Mouse (Mus musculus) spleen, adult 18-20 months (tissue): Measurements from ENCODE around the gene Adam22.
"Not testable (repeated sequence)": the region's sequence is repeated elsewhere in the genome, so short reads cannot be mapped to it uniquely, and the experiment has no call there.

ENCODE experiments used
- DNase-seq, 2 experiments: peaks; one replicate each; pipeline ENCODE4 v3.0.0; 2022; ENCODE audit warnings: mixed read lengths in 2 of 2

The Adam22 gene

DNA sequence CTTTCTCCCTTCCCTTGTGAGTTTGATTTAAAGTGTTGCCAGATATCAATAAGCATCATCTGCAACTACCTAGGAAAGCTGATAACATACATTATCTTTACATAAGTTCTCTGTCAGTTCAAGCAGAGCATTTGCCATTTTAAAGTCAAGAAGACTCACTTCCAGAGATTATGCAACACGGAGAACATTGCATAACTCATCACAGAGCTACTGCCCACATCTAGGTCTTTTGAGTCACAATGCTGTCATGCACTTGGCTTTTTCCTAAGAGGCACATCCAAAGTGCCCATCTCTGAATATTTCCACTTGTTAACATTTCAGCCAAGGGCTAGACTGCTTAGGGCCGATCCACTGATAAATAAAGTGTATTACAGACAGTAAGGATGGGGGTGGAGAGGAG lies 55.6 kb downstream of the Adam22 start:
- no peak for DNase-seq

DNA sequence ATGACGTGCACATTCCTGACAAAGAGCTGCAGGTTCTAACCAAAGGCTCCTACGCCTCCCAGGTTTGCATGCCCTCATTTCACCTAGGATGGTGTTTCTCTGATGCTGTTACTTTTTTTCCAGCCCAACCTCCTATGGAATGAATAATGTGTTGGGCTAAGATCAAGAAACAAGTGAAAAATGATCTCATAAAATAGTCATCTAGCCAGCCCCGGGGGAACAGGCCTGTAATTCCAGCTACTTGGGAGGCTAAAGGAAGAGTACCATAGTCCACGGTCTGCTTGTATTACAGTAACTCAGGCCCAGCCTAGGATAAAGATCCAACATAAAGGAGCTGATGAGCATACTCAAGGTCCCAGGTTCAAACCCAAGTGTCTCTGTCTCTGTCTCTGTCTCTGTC lies 57.1 kb downstream of the Adam22 start:
- no peak for DNase-seq

DNA sequence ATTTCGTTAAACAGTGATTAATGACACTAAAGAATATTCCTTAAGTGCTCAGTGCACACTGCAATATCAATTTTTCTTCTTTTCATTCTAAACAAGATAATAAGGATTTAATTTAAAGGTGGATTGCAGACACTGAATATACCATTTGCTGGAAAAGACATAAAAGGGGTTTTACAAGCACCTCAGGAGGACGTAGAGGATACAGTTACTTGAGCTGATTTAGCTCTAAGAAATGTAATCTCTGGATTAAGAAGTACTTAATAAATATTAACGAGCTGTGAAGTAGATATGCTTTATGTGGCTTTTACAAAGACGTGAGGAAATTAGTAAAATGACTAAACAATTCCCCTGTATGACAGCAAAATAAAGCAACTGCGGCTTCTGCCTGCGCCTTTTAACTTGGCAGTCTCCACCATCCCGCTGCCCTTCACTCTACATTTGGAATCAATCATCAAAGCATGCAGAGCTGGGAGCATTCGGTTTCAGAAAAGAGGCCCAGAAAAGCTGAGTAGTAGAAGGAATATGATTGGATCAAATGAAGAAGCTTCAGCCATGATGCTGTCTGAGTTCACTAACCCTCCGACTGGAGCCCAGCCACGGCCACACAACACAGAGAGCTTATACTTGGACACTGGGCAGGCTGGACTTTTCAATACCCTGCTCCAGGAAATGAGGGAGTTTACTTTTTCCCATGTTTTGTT lies 70.1 kb downstream of the Adam22 start:
- DNase-seq, result no peak

DNA sequence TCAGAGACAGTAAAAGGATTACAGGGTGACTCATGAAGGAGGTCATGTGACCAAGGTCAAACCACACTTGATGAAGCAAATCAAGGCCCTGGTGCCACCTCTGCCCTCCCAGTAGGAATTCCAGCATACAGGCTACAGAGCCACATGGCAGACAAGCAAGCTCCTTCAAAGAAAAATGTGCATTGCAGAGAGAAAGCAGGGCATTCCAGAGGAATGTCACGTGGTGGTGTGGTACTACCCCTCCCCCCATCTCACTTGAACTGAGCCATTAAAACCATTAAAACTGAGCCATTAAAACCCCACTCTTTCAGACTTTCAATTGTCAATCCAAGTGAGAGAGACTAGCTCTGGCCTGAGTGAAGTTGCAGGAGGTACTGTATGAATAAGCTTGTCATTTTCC lies 74.7 kb downstream of the Adam22 start:
- DNase-seq, result no peak

DNA sequence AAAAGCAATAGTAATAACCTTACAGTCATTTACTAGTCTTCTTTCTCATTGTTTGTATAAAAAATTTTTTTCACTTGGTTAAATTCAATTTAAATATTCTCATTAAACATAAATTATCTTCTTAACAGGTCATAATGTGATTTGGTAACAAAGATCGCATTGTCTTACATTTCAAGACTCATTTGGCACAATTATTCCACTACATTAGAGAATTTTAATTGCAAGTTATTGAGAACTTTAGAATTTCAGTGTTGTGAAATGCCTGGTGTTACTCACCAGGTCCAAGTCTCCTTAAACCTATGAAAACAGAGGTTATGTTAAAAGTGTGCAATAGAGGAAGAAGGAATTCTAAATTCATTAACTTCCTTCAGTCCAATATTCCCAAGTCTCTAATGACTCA lies 76.5 kb downstream of the Adam22 start:
- no peak for DNase-seq

DNA sequence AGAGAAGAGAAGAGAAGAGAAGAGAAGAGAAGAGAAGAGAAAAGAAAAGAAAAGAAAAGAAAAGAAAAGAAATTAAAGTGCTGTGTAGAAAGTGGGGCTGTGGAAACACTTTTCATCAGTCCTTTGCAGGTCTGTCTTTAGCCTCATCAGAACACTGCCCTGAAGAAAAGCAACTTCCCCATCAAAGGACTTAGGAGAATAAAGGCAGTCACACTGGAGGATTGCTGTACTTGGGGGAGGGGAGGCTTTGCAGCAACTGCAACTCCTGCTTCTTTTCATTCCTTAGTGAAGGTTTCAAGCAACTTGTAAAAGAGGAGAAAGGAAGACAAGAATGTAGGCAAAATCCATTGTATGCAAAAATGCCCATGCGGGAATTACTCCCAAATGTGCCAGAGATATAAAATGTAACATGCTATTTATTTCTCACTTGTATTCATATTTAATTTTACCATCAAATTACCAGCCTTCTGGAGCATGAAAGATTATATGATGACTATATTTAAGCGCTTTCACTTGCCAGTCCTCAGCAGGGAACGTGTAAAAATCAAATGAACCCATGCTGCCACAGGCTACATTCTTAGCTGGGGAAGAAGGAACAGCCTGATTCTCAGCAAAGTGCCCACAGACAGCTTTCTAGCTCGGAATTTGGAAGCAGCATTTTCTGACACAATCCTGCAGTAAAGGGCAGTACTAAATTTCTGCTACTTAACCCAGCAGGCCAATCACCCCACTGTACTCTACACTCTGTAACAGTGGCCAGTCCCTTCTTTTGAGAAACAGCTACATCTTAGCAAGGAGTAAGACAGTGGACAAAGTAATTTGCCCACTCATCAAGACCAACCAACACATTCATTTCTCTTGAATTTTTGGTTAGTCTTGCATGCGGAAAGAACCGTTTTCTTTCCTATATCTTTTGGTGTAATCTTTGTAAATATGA lies 78.0 kb downstream of the Adam22 start:
- no peak for DNase-seq

DNA sequence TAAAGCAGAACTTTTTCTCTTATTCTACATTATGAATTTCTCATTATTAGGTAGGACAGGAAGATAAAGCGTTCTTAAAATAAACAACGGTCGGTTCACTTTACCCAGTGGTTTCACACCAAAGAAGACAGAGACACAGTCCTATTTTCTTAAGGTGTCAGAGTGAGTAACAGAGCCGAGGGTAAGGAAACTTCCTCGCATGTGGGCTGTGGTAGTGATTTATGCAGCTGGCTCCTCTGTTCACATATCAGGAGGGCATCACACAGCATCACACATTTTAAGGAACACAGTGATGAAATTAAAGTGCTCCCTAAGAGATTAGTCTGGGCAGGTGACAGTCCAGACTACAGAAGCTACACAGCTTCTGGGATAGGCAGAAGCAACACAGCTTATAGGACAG lies 83.8 kb downstream of the Adam22 start:
- no peak for DNase-seq

DNA sequence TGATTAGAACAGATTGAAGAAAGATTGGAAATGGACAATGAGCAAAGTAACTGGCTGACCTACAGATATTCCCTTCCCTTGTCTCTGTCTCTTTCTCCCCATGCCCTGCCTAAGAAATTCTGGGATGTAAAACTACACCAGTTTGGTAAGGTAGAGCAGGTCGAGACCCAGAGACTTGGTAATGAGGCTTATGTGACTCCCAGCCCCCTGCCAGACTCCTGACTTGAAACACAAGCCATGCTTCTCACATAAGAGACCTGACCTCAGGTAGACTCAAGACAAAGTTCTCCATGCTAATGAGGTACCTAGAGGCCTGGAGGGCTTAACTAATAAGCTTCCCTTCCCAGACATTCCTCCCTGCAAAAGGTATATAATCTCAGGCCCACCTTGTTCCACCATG lies 91.8 kb downstream of the Adam22 start:
- no peak for DNase-seq

DNA sequence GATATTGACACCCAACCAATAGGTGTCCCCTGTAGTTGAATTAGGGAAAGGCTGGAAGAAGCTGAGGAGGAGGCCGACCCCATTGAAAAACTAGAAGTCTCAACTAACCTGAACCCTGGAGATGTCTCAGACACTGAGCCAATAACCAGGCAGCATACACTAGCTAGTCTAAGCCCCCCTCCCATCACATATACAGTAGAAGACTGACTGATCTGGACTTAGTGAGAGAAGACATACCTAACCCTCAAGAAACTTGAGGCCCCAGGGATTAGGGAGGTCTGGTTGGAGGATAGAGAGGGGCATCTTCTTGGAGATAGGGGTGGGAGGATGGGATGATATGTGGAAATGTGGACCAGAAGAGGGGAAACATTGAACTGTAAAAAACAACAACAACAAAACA lies 110.6 kb downstream of the Adam22 start:
- DNase-seq, result no peak

DNA sequence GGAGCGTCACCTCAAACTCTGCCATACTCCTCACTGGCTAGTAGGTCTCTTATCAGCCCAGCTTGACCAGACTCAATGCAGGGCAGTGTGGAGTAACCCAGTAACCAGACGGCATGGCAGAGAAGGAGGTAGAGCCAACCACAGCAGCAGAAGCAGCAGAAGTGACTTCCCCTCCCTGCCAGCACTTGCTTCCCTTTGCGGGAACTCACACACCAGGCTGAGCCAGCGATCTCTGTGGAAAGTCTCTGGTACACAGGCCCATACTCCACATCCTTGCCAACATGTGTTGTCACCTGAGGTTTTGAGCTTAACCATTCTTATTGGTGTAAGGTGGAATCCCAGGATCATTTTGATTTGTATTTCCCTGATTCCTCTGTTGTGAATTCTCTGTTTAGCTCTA lies 111.5 kb downstream of the Adam22 start:
- DNase-seq, result no peak

DNA sequence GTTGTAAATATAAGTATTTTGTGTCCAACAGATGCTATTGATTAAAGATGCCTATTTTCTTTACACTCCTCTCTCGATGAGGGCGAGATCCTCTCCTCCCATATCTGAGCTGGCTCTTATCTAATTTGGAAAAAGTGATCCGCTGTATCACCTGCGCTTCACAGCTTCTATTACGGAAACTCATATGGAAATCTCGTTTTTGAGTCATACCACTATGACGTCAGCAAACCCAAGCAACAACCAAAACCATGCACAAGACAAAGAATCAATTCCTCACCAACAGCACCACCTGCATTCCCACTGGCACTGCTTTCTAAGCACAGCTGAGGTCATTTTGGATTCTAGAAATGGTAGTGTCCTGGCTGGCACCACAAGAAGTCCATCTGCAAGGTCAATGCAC lies 123.3 kb downstream of the Adam22 start:
- no peak for DNase-seq

DNA sequence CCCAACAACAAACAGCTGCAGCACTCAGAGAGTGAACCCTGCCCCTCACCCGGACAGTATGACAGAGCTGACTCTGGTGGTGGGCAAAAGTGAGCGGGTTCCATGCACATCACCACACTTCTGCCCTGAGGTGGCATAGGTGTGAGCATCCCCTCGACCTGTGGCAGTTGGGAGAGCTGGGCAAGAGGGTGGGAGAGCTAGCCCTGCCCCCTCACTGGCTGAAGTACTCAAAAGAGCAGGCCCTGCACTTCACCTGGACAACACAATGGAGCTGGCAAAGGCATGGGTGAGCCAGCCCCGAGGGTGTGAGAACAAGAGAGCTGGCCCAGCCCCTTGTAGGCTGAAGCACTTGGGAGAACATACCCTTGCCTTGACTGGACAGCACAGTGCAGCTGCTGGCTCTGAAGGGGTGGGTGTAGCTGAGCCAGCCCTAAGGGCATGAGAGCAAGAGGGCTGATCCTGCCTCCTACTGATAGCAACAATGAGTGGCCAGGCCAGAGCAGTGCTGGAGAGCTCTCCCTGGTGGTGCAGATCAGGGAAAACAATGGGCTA lies 124.8 kb downstream of the Adam22 start:
- DNase-seq, result no peak

DNA sequence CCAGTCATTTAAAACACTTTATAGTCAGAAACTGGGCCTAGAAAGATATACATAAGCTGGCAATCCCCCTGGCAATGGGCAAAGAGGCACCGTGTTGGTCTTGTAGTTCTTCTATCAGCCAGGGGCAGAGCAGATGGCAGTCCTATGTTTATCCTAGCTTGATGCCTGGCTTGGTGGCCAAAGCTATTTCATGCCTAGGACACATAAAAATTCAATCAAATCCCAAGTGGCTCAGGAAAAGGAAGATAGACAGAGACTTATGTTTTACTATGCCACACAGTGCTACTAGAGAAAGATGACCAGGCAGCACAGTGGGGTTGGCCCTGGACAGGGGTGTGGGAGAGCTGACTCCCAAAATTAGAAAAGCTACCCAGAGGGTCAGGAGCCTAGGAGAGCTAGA lies 125.3 kb downstream of the Adam22 start:
- DNase-seq, result no peak

DNA sequence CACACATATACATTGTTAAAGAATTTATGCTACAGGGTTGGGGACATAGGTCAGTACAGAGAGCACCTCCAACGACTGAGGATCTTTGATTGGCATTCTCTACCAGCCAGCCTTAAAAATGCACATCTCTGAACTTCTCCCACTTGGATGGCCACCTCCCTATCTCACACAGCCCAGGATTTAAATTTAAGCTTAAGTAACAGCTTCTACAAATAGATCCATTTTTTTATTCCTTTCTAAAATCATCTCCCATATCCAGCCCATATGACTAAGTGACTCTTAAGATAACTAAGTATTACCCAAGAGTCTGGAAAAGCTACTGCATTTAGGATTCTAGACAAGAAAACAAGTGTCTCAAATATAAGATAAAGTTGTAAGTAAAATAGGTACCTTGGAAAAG lies 140.9 kb downstream of the Adam22 start:
- no peak for DNase-seq

DNA sequence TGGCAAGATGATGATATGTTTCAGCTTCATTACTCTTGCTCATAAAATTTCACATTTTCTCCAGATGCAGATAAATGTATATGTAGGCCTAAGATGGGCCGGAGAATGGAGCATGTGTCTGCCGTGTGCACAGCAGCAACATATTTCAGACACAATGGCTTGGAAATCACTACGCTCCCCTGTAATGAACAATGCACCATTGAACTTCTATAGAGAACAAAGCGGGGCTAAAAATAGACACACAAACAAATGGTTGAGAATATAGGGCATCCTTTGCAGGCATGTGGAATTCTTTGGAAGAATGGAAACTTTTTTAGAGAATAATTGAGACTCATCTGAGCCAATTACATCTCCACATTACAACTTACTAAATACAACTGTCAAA lies 143.6 kb downstream of the Adam22 start:
- DNase-seq, result no peak

DNA sequence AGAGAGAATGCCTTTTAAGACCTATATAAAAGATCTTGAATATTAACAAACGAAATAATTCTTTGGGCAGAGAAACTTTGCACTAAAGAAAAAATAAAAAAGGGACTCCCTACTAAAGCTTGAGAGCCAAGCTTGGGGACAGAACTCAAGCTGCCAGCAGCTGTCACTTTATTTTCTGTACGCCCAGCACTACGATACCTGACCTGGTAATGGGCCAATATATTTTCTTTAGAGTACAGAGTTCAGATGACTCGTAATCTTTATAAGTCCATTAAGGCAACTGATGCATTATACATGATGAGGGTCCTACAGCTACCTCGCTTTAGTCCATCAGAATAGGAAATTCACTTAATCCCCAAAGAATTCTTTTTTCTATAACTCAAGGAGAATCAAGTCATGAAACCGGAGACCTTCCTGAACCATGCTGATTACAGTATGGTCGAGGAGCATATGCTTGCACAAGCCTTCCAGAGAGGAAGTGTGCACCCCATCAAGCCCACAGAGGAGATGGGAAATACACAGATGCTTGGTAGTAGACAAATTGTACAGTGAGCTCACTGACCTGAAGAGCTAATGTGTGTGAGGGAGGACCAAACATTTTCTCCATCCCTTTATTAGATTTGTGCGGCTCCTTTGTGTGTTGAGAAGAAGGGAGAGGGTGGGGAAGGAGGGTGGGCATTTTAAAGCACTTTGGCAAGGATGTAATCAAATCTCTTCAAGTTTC lies 144.2 kb downstream of the Adam22 start:
- no peak for DNase-seq

DNA sequence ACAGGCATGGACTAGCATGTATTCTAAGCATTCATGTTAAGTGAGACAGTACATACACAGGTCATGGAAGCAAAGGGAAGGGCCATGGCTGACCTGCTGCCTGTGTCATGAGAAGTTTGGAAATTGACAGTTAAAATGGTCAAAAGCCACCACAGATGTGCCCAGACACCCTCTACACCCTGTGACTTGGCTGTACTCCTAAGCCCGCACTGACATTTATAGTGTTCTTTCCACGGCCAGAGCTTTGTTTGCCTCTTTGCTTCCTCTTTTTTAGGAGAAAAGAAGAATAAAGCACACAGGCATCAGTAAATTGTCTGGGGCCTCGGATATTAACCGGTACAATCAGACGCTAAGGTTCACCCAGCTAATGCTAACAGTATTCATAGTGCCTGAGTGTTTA lies 146.3 kb downstream of the Adam22 start:
- DNase-seq, result no peak

DNA sequence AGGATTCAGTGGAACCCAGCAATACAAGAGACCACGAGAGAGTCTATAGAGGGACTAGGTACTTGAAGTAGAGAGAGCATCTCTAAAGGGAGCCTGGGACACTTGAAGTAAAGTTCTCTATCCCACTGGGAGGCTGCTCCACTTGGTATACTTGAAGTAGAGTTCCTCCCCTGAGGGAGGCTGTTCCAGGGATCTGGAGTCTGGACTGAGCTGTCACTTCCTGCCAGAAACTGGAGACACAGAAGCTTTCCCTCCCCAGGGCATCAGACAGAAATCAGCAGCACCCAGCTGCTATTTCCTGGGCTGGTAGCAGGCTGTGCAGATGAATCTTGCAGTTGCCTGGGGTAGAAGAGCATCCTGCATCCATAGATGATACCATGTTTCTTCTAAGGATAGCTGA lies 152.1 kb downstream of the Adam22 start:
- no peak for DNase-seq

DNA sequence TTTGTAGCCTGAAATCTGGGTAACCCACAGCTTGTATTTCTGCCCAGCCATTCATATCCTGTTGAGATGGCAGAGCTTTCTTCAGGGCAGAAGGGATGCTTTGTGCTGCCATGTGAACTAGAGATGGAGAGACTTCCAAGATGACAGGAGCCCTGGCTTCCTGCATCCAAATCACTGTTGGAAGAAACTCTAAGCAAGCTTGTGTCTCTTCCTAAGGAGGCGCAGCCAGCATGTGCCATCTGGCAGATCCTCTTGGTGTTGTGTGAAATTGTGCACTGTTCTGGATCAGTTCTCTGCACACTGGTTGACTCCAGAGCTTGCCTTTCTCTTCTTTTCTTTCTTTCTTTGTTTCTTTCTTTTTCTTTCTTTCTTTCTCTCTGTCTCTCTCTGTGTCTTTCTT lies 183.0 kb downstream of the Adam22 start:
- not testable (repeated sequence) for DNase-seq

DNA sequence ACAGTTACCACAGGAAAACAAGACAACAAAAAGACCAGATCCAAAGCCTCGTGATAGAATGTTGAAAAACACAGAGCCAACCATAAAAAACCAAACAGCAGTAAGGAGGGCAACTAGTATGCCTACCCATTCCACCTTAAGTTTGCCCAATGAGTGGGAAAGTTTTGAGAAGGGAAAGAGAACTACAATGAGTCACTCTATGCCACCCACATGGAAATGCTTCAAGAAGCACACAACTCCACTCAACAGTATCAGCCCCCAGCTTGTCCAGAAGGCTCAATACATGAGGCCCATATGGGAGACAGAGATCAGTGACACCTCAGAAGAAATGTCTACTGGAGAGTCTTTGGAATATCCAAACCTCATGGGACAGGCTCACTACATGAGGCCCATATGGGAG lies 187.3 kb downstream of the Adam22 start:
- DNase-seq, result no peak

DNA sequence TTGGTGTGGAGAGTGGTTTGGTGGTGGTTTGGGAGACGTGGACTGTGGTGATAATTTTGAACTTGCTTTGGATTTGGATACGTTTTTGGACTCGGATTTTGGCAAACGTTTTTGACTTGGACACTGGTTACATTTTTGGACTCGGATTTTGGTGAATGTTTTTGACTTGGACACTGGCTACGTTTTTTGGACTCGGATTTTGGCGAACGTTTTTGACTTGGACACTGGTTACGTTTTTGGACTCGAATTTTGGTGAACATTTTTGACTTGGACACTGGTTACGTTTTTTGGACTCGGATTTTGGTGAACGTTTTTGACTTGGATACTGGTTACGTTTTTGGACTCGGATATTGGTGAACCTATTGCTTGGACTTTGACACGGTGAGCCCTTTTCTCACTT lies 189.8 kb downstream of the Adam22 start:
- no peak for DNase-seq

DNA sequence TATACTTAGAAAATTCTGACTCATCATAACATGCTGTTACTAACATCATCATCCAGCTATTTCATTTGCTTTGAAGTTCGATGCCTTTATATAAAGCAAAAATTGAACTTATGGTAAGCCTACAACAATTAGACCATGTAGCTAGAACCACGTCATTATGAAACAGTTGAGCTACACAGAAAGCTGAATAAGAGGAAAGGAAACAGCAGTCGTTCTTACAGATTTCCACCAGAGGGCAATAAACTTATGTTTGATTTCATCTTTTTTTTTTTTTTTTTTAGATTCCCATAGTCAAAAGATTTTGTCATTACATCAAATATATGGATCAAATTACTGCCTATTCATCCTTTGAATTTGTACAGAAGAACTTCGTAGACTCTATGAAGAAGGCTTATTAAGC lies 203.2 kb downstream of the Adam22 start:
- DNase-seq, result no peak

DNA sequence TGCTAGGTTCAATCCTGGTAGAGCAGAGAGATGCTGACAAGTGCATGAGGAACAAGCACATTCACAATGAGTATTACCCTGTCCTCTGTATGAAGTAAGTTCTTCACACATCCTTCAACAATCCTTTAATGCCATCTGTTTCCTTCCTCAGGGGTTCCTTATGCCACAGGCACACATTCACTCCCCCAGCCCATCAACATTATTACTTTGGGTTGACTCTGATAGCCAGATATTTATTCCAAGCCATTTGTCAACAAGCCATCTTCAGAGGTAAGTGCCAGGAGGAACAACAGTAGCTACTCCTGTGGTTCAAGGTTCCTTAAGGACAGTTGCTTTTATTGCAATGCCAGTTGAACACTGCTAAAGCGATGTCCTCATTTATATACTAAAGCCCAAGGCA lies 216.3 kb downstream of the Adam22 start:
- no peak for DNase-seq

DNA sequence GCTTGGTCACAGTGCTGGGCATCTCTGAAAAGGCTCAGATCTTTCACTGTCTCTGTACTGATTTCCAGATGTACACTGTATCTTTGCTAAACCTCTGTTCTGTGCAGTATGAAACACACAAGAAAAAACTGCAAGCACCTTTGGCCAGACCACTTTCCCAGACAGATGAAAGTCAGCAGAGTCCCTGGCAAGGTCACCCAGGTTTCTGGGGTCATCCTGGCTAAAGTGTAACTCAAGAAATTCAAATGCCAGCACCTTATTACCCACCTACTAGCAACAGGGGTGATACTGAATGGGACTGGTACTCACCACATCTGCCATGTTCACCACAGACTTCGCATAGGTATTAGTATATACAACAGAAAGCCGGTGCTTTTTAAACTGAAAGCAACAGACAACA lies 221.8 kb downstream of the Adam22 start:
- no peak for DNase-seq
